Mouse (Mus musculus) erythroid progenitor cell, adult 5-6 weeks (primary cell): Measurements from ENCODE around the gene Nicn1. TPM values are rescaled to one million over a fixed set of nuclear protein-coding genes. Genes with fewer than 3 reads are reported as not detected.

Experiments used
- ATAC-seq: replicated peaks from 2 replicates; pipeline ENCODE4 v1.8.0; 2016; ENCODE audit warnings: moderate number of reproducible peaks, mild to moderate bottlenecking, moderate TSS enrichment, inconsistent platforms; ENCODE audit not compliant: poor library complexity, low FRiP score, severe bottlenecking
- total RNA-seq, 2 experiments: library from RNA; stranded (forward) in 1 of 2; stranded (reverse) in 1 of 2; fragments of 150-400 nt in 1 of 2; fragments of 186-747, 209-891 nt in 1 of 2; gene quantifications; 2 replicates each; pipeline versions ENCODE4 v1.2.3 to v1.2.4; 2015 to 2017; ENCODE audit warnings: low replicate concordance in 2 of 2

Nicn1 gene
- total RNA-seq, 2 experiments from 2014 or later = 0.91 TPM; not detected in 1

DNA sequence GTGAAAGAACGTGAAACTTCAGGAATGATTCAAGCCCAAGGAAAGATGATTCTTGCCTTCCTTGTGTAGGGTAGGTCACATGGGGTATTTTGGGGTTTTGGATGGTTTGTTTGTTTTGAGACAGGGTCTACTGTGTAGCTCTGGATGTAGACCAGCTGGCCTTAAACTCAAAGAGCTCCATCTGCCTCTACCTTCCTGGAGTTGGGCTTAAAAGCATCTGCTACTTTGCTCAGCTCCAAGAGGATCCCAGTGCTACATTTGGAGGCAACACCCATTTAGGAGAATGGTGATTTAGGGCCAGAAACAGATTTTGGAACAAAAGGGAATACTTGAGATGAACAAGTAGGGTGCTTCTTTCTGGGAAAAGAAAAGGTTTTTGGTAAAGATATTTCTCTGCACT, 34.6 kb downstream of the Nicn1 start:
- no peak for ATAC-seq

DNA sequence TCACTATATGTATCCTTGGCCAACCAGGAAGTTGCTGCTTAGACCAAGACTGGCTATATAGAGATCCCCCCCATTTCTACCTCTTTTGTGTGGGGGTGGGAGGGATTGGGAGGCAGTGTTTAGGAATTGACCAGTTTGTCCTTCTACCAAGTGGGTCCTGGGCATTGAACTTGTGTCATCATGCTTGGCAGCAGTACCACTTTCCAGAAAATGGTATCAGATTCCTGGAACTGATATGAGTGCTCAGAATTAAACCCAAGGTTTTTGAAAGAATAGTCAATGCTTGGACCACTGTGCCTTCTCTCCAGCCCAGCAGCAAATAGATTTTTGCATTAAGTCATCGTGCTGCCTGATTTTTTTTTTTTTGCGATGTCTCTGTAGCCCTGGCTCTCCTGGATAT, 35.6 kb downstream of the Nicn1 start:
- no peak for ATAC-seq

DNA sequence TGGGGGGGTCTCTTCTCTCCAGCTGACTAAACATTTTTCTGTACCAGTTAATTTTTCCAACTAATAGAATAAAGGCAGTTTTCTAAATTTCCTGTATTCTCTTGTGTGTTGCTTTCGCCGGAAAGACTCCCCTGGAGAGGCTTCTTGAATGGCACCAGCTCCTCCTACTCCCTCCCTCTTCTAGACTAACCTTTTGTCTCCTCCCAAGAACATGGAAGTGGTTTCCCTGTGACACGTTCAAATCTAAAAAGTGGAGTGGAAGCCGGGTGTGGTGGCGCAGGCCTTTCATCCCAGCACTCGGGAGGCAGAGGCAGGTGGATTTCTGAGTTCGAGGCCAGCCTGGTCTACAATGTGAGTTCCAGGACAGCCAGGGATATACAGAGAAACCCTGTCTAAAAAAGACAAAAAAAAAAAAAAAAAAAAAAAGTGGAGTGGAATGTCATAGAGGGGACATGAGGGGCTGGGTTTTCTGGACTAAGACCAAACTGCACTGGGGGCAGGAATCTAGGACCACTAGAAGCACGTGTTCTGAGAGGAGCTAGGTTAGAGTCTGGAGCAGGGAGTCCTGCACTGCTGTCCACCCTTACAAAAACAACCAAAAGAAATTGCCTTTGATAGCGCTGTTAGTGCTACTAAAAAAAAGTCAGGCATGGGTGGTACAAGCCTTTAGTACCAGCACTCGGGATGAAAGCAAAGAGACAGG, 47.8 kb downstream of the Nicn1 start:
- ATAC-seq = no peak

DNA sequence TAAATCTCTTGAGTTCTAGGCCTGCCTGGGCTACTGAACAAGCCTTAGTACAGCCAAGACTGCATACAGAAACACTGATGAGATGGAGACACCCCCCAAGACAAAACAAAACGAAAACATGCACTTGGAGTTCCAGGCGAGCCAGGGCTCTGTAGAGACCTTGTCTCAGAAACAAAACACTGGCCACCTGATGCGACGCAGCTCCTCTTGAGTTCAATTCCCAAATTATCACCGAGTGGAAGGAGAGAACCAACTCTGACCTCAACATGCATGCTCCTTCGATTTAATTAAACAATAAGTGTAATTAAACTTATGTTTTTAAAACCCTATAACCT, 48.3 kb downstream of the Nicn1 start:
- ATAC-seq = 0 out of 2 replicates have a peak, but pooled peaks have one; percentile 0

DNA sequence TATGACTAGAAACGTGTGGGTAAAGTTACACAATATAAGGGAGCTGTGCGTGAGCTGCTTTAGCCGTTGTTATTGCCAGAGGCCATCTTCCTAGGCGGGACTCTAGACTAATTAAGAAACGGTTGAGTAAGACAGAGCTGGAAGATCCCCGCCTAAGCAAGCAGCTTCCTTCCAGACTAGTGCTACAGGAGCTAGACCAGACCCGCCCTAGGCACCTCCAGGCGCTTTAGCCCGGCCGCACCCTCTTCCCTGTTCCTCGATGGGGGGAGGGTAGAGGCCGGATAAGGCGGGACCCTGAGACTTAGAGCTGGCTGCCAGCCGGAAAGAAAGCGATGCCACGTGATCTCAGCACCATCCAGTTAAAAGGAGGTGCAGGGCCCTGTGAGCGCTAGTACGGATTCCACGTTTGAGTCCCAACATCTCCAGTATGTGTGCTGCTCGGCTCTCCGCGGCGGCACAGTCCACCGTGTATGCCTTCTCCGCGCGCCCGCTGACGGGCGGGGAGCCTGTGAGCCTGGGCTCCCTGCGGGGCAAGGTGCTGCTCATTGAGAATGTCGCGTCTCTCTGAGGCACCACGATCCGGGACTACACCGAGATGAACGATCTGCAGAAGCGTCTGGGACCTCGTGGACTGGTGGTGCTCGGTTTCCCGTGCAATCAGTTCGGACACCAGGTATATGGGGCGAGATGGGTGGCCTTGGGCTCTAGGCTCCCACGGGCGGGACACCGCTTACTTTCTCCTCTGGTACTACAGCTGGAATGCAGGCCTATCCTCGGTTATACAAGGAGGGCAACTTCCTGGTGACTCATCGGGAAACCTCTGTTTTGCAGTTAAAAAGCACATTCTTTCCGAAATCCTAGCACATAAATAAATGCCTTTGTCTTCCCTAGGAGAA, 48.9 kb downstream of the Nicn1 start, which contains the start of gene Gpx1:
Gene Gpx1, plus strand, starts transcription at position 18 of the 896 bp plus-strand sequence.
- ATAC-seq = peak; percentile 76

DNA sequence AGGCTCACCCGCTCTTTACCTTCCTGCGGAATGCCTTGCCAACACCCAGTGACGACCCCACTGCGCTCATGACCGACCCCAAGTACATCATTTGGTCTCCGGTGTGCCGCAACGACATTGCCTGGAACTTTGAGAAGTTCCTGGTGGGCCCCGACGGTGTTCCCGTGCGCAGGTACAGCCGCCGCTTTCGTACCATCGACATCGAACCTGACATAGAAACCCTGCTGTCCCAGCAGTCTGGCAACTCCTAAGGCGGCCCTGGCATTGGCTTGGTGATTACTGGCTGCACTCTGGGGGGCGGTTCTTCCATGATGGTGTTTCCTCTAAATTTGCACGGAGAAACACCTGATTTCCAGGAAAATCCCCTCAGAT, 49.6 kb downstream of the Nicn1 start:
- ATAC-seq = no peak

DNA sequence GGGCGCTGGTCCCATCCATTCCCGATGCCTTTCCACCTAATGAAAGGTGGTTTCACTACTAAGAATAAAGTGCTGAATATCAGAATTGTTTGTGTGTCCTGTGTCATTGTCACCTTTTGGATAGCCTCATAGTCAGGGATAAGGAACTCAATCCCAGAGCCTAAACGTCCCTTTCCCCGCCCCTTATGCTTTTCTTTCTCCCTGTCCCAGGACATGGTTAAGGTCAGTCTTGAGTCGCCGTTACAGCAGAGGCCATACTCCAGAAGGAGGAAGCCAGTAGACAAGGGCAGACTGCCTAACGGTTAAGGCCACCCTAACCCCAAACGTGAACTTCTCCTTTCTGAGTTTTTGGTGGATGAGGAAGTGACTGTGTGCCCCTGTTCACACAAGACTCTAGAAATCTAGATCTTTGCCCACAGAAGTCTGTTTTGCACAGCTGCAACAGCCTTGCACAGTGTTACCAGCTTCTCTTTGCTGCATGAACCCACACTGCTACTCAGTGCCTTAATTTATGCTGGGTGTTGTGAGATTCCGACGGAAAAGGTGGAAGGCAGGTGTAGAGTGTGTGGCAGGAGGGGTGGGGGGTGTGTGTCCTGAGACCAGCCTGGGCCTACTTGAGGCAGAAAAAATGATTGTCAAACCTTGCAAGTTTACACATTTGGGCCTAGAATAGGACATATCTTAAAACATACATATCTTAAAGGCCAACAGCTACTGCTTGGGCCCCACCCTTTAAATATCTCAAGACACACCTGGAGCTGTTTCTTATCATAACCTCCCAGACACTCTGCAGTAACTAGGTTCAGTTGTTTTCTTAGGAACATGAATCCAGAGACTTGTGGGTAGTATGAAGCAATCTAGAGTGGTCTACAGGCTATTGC, 50.3 kb downstream of the Nicn1 start:
- ATAC-seq = peak; percentile 63

DNA sequence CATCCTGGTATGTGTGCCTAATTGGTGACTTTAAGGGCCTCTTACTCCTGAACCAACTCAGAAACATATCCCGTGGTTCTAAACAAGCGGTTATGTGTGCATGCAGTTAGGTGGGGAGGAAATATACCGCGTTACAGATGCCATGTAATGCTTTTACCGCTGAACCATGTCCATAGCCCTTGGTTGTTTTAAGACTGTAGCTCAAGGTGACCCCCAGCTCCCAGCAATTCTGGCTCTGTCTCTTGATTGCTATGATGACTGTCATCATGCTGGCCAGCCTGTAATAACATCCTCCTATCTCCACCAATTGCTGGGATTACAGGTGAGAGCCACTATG, 50.9 kb downstream of the Nicn1 start:
- ATAC-seq = peak; percentile 5; the same call in 1 of the 2 replicates

DNA sequence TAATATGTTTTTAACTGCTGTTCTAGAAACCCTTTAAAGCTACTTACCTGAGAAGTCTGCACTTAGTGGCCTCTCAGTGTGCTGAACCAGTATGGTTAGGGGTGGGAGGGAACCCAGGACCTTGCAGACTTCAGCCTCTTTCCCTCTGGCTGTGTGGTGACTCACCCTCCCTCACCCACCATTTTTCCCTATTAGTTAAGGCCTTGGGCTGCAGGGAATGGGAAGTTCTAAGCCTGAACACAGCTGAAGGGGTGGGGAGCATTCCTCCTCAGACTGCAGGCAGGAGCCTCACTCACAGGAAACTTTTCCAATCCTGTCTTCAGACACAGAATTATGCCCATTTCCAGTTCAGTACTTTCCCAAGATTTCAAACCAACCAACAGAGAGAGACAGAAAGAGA, 51.6 kb downstream of the Nicn1 start:
- no peak for ATAC-seq

DNA sequence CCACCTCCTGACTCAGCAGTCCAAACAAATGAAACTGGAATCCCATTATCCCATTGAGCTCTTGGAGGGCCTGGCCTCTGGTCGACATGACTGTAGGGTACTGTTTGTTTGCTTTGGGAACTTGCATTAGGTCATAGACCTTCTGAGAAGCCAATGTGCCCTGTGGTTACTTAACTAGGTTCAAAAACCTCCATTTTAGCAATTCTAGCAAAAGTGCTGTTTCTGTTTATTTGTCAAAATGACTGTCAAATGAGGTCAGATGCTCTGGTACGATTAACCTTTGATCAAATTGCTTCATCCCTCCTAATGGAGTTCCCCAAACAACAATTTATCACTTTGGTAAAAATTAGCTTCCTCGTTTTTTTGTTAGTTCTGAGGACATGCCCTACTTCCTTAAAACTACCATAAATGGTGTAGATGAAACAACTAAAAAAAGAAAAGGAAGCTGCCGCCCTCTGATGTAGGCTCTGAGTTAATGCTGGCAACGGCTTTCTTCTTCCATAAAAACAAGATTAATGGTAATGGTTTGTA, 52.1 kb downstream of the Nicn1 start:
- no peak for ATAC-seq

DNA sequence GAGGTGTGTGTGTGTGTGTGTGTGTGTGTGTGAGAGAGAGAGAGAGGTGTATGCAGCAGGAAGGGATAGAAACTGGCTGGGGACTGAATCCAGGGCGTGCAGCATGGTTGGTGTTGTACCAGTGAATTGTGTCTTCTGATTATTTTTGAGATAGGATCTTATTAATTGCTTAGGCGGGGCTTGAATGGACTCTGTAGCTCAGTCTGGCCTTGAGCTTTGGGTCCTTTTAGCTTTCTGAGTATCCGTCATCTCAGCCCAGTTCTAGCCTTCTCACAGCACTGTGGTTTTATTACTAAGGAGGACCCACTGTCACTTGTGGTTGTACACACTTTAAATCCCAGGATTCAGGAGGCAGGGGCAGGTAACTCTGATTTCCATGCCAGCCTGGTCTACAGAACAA, 53.1 kb downstream of the Nicn1 start:
- ATAC-seq = no peak

DNA sequence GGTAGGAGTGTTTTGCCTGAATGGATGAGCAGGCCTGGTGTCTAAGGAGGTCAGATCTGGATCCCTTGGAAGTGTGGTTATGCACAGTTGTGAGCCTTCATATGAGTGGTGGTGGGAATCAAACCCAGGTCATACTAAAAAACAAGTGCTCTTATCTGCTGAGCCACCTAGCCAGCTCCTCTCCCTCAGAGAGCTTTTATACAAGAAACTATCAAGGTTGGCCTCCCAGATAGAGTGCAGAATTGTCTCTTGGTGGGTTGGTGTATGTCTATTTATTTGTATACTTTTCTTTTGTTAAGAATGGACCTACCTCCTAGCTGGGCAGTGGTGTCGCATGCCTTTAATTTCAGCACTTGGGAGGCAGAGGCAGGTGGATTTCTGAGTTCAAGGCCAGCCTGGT, 53.6 kb downstream of the Nicn1 start:
- ATAC-seq = no peak

DNA sequence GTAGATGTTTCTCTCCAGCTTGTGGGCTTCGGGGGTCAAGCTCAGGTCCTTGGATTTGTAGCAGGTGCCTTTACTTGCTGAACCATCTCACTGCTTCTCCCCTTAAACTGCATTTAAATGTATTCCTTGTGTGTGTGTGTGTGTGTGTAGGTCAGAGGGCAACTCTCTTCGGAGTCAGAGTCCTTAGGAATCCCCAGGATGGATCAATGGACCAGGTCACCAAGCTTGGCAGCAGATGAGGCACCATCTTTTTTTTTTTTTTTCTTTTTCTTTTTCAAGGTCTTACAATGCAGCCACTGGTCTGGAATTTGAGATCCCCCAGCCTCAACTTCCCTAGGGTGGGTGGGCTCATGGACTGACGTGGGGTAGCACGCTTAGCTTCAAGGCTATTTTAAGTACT, 54.2 kb downstream of the Nicn1 start:
- ATAC-seq = no peak

Other genes with a start within 250 kb of the Nicn1 start
- 5.8 and 5.9 TPM in 2 replicates for gene Gmppb, start 241.2 kb upstream of the Nicn1 start, total RNA-seq (2015; ENCODE audit: low replicate concordance)
- gene Gmppb, start 241.2 kb upstream of the Nicn1 start, total RNA-seq (2017; ENCODE audit: low replicate concordance) = 6.4 and 13.9 TPM in 2 replicates
- gene Amigo3, start 237.3 kb upstream of the Nicn1 start, total RNA-seq (2015; ENCODE audit: low replicate concordance) = 2.2 TPM in 1 of 2 replicates, not detected in the other
- gene Amigo3, start 237.3 kb upstream of the Nicn1 start, total RNA-seq (2017; ENCODE audit: low replicate concordance) = 1.1 and 3.6 TPM in 2 replicates
- gene Mst1, start 210.0 kb upstream of the Nicn1 start, total RNA-seq (2015; ENCODE audit: low replicate concordance) = 22.0 and 63.3 TPM in 2 replicates
- 7.7 and 14.1 TPM in 2 replicates for gene Mst1, start 210.0 kb upstream of the Nicn1 start, total RNA-seq (2017; ENCODE audit: low replicate concordance)
- gene Rnf123, start 207.1 kb upstream of the Nicn1 start, total RNA-seq (2015; ENCODE audit: low replicate concordance) = 1,337 and 1,464 TPM in 2 replicates
- 890 and 970 TPM in 2 replicates for gene Rnf123, start 207.1 kb upstream of the Nicn1 start, total RNA-seq (2017; ENCODE audit: low replicate concordance)
- 265 and 389 TPM in 2 replicates for gene Apeh, start 195.8 kb upstream of the Nicn1 start, total RNA-seq (2015; ENCODE audit: low replicate concordance)
- gene Apeh, start 195.8 kb upstream of the Nicn1 start, total RNA-seq (2017; ENCODE audit: low replicate concordance) = 454 and 497 TPM in 2 replicates
- under 0.01 and 0.42 TPM in 2 replicates for gene Bsn, start 100.0 kb upstream of the Nicn1 start, total RNA-seq (2015; ENCODE audit: low replicate concordance)
- gene Bsn, start 100.0 kb upstream of the Nicn1 start, total RNA-seq (2017; ENCODE audit: low replicate concordance) = 1.5 TPM in 1 of 2 replicates, not detected in the other
- 11.2 and 14.3 TPM in 2 replicates for gene Dag1, start 26.5 kb upstream of the Nicn1 start, total RNA-seq (2015; ENCODE audit: low replicate concordance)
- gene Dag1, start 26.5 kb upstream of the Nicn1 start, total RNA-seq (2017; ENCODE audit: low replicate concordance) = 5.4 and 6.3 TPM in 2 replicates
- not detected in 2 replicates for gene Amt, start 6.4 kb downstream of the Nicn1 start, total RNA-seq (2015; ENCODE audit: low replicate concordance)
- not detected in 2 replicates for gene Amt, start 6.4 kb downstream of the Nicn1 start, total RNA-seq (2017; ENCODE audit: low replicate concordance)
- gene Rhoa, start 15.7 kb downstream of the Nicn1 start, total RNA-seq (2015; ENCODE audit: low replicate concordance) = 157 and 175 TPM in 2 replicates
- gene Rhoa, start 15.7 kb downstream of the Nicn1 start, total RNA-seq (2017; ENCODE audit: low replicate concordance) = 253 and 313 TPM in 2 replicates
- gene Tcta, start 15.7 kb downstream of the Nicn1 start, total RNA-seq (2015; ENCODE audit: low replicate concordance) = 5.9 and 11.5 TPM in 2 replicates
- gene Tcta, start 15.7 kb downstream of the Nicn1 start, total RNA-seq (2017; ENCODE audit: low replicate concordance) = 2.3 and 2.4 TPM in 2 replicates
- gene Gpx1, start 48.5 kb downstream of the Nicn1 start, total RNA-seq (2015; ENCODE audit: low replicate concordance) = 4,218 and 4,387 TPM in 2 replicates
- gene Gpx1, start 48.5 kb downstream of the Nicn1 start, total RNA-seq (2017; ENCODE audit: low replicate concordance) = 2,703 and 2,741 TPM in 2 replicates
- gene Usp4, start 57.4 kb downstream of the Nicn1 start, total RNA-seq (2015; ENCODE audit: low replicate concordance) = 162 and 251 TPM in 2 replicates
- gene Usp4, start 57.4 kb downstream of the Nicn1 start, total RNA-seq (2017; ENCODE audit: low replicate concordance) = 123 and 148 TPM in 2 replicates
- gene 1700102P08Rik, start 102.4 kb downstream of the Nicn1 start, total RNA-seq (2015; ENCODE audit: low replicate concordance) = 2.1 and 2.2 TPM in 2 replicates
- 1.2 and 4.6 TPM in 2 replicates for gene 1700102P08Rik, start 102.4 kb downstream of the Nicn1 start, total RNA-seq (2017; ENCODE audit: low replicate concordance)
- not detected in 2 replicates for gene Ccdc36, start 138.1 kb downstream of the Nicn1 start, total RNA-seq (2015; ENCODE audit: low replicate concordance)
- gene Ccdc36, start 138.1 kb downstream of the Nicn1 start, total RNA-seq (2017; ENCODE audit: low replicate concordance) = 1.1 TPM in 1 of 2 replicates, not detected in the other
- not detected in 2 replicates for gene BC048562, start 146.1 kb downstream of the Nicn1 start, total RNA-seq (2015; ENCODE audit: low replicate concordance)
- gene BC048562, start 146.1 kb downstream of the Nicn1 start, total RNA-seq (2017; ENCODE audit: low replicate concordance) = not detected in 2 replicates
- gene Ccdc71, start 170.1 kb downstream of the Nicn1 start, total RNA-seq (2015; ENCODE audit: low replicate concordance) = 3.4 and 23.4 TPM in 2 replicates
- gene Ccdc71, start 170.1 kb downstream of the Nicn1 start, total RNA-seq (2017; ENCODE audit: low replicate concordance) = 9.5 and 14.6 TPM in 2 replicates
- gene Klhdc8b, start 171.2 kb downstream of the Nicn1 start, total RNA-seq (2015; ENCODE audit: low replicate concordance) = 2.5 and 2.9 TPM in 2 replicates
- gene Klhdc8b, start 171.2 kb downstream of the Nicn1 start, total RNA-seq (2017; ENCODE audit: low replicate concordance) = 5.4 TPM in 1 of 2 replicates, not detected in the other
- gene Lamb2, start 189.3 kb downstream of the Nicn1 start, total RNA-seq (2015; ENCODE audit: low replicate concordance) = not detected in 2 replicates
- not detected in 2 replicates for gene Lamb2, start 189.3 kb downstream of the Nicn1 start, total RNA-seq (2017; ENCODE audit: low replicate concordance)
- 52.6 and 63.7 TPM in 2 replicates for gene Usp19, start 200.2 kb downstream of the Nicn1 start, total RNA-seq (2015; ENCODE audit: low replicate concordance)
- gene Usp19, start 200.2 kb downstream of the Nicn1 start, total RNA-seq (2017; ENCODE audit: low replicate concordance) = 54.7 and 58.7 TPM in 2 replicates
- gene Qars, start 217.3 kb downstream of the Nicn1 start, total RNA-seq (2015; ENCODE audit: low replicate concordance) = 67.5 and 85.1 TPM in 2 replicates
- 78.3 and 79.2 TPM in 2 replicates for gene Qars, start 217.3 kb downstream of the Nicn1 start, total RNA-seq (2017; ENCODE audit: low replicate concordance)
- 92.6 and 141 TPM in 2 replicates for gene Qrich1, start 226.4 kb downstream of the Nicn1 start, total RNA-seq (2015; ENCODE audit: low replicate concordance)
- 117 and 139 TPM in 2 replicates for gene Qrich1, start 226.4 kb downstream of the Nicn1 start, total RNA-seq (2017; ENCODE audit: low replicate concordance)